Mouse (Mus musculus) regulatory T cell (primary cell): ENCODE results near the gene Tbk1.

Source experiments
- in situ Hi-C: fragments of 300-600 bp; cut with MboI, MseI; formaldehyde crosslinking; loops from one replicate; pipeline ENCODE4 v1.15.1; 2025; ENCODE audit warnings: high pct_unique_total_duplicates

The Tbk1 gene

GRCm38 (mm10) chr10:121547162-121547561 lies 39.4 kb downstream of the Tbk1 start:
- in situ Hi-C loops, result no loop called here

GRCm38 (mm10) chr10:121543577-121543976 lies 43.0 kb downstream of the Tbk1 start:
- in situ Hi-C loops, result no loop called here

- in situ Hi-C loops, result no loop called here
Observed at GRCm38 (mm10) chr10:121542156-121542555, 44.4 kb downstream of the Tbk1 start.

GRCm38 (mm10) chr10:121534995-121535394 lies 51.6 kb downstream of the Tbk1 start:
- in situ Hi-C loops, result no loop called here

- in situ Hi-C loops, result no loop called here
Observed at GRCm38 (mm10) chr10:121533137-121533872, 53.3 kb downstream of the Tbk1 start.

GRCm38 (mm10) chr10:121531541-121531940 lies 55.0 kb downstream of the Tbk1 start:
- in situ Hi-C loops, result no loop called here

- in situ Hi-C loops, result no loop called here
Observed at GRCm38 (mm10) chr10:121530365-121531003, 56.1 kb downstream of the Tbk1 start.

- in situ Hi-C loops, result no loop called here
Observed at GRCm38 (mm10) chr10:121529261-121529660, 57.3 kb downstream of the Tbk1 start.

- in situ Hi-C loops, result no loop called here
Observed at GRCm38 (mm10) chr10:121528470-121528869, 58.1 kb downstream of the Tbk1 start.

GRCm38 (mm10) chr10:121527114-121527513 lies 59.5 kb downstream of the Tbk1 start:
- in situ Hi-C loops, result no loop called here

- in situ Hi-C loops, result no loop called here
Observed at GRCm38 (mm10) chr10:121520923-121521585, 65.5 kb downstream of the Tbk1 start.

- in situ Hi-C loops, result loop anchor here (10.0 kb wide), 1 partner anchor 155 kb away; the partner anchor contains the start of gene Gns
Observed at GRCm38 (mm10) chr10:121519710-121520109, 66.9 kb downstream of the Tbk1 start.

GRCm38 (mm10) chr10:121516008-121516600 lies 70.5 kb downstream of the Tbk1 start:
- in situ Hi-C loops, result loop anchor here (10.0 kb wide), 1 partner anchor 151 kb away; the partner anchor contains the start of gene Gns

GRCm38 (mm10) chr10:121509751-121510643 lies 76.6 kb downstream of the Tbk1 start:
- in situ Hi-C loops, result loop anchor here (5.0 to 10.0 kb wide), 4 partner anchors 38 to 1283 kb away; partner anchors contain the start of genes Gns and Llph

GRCm38 (mm10) chr10:121507755-121508544 lies 78.6 kb downstream of the Tbk1 start:
- in situ Hi-C loops, result loop anchor here (5.0 kb wide), 2 partner anchors 36 to 1281 kb away; partner anchors contain the start of gene Llph

- in situ Hi-C loops, result loop anchor here (5.0 kb wide), 2 partner anchors 35 to 1280 kb away; partner anchors contain the start of gene Llph
Observed at GRCm38 (mm10) chr10:121506731-121507583, 79.6 kb downstream of the Tbk1 start.

- in situ Hi-C loops, result loop anchor here (5.0 kb wide), 2 partner anchors 34 to 1279 kb away; partner anchors contain the start of gene Llph
Observed at GRCm38 (mm10) chr10:121505929-121506328, 80.7 kb downstream of the Tbk1 start.

GRCm38 (mm10) chr10:121504973-121505911 lies 81.3 kb downstream of the Tbk1 start:
- in situ Hi-C loops, result loop anchor here (5.0 kb wide), 2 partner anchors 33 to 1278 kb away; partner anchors contain the start of gene Llph
